Mouse (Mus musculus) cerebral cortex, adult 2 months (tissue): ENCODE data around the gene Ift57.

ENCODE experiments used
- WGBS: fragments of 180-500 bp; shearing (Covaris S2); methylation state at CpG from one replicate; pipeline ENCODE4 v1.1.7; 2018; 5-methylcytosine and 5-hydroxymethylcytosine counted together

The Ift57 gene

GRCm38 (mm10) chr16:49698620-49699525 lies at the start of gene Ift57:
Gene Ift57, plus strand, starts transcription at chr16:49699233.
- 2% methylated on average over 53 of the region's 53 CpGs for WGBS

- 88% methylated on average over 4 of the region's 4 CpGs for WGBS
Measured at GRCm38 (mm10) chr16:49657182-49657581, 41.9 kb upstream of the Ift57 start.

GRCm38 (mm10) chr16:49658029-49658428 lies 41.0 kb upstream of the Ift57 start:
- 75% methylated on average over 5 of the region's 5 CpGs for WGBS

- 73% methylated on average over 2 of the region's 2 CpGs for WGBS
Measured at GRCm38 (mm10) chr16:49659131-49659530, 39.9 kb upstream of the Ift57 start.

GRCm38 (mm10) chr16:49660111-49660510 lies 38.9 kb upstream of the Ift57 start:
- 95% methylated on average over 3 of the region's 3 CpGs for WGBS

- WGBS = 94% methylated on average over 6 of the region's 6 CpGs
Measured at GRCm38 (mm10) chr16:49662201-49662600, 36.8 kb upstream of the Ift57 start.

GRCm38 (mm10) chr16:49664677-49665076 lies 34.4 kb upstream of the Ift57 start:
- 57% methylated on average over 7 of the region's 7 CpGs for WGBS

GRCm38 (mm10) chr16:49679666-49680065 lies 19.4 kb upstream of the Ift57 start:
- 88% methylated on average over 6 of the region's 6 CpGs for WGBS

GRCm38 (mm10) chr16:49684961-49685360 lies 14.1 kb upstream of the Ift57 start:
- 53% methylated on average over 4 of the region's 4 CpGs for WGBS

GRCm38 (mm10) chr16:49699821-49700220 lies 788 bp downstream of the Ift57 start:
- 14% methylated on average over 5 of the region's 5 CpGs for WGBS

GRCm38 (mm10) chr16:49708074-49708473 lies 9.0 kb downstream of the Ift57 start:
- 65% methylated on average over 1 of the region's 1 CpGs for WGBS

GRCm38 (mm10) chr16:49710188-49710587 lies 11.2 kb downstream of the Ift57 start:
- 86% methylated on average over 3 of the region's 3 CpGs for WGBS

- 88% methylated on average over 3 of the region's 3 CpGs for WGBS
Measured at GRCm38 (mm10) chr16:49713302-49713701, 14.3 kb downstream of the Ift57 start.

- 64% methylated on average over 2 of the region's 2 CpGs for WGBS
Measured at GRCm38 (mm10) chr16:49720671-49721070, 21.6 kb downstream of the Ift57 start.

GRCm38 (mm10) chr16:49721678-49722077 lies 22.6 kb downstream of the Ift57 start:
- WGBS = 48% methylated on average over 5 of the region's 5 CpGs

- WGBS = 33% methylated on average over 4 of the region's 4 CpGs
Measured at GRCm38 (mm10) chr16:49723222-49723621, 24.2 kb downstream of the Ift57 start.

GRCm38 (mm10) chr16:49724232-49724631 lies 25.2 kb downstream of the Ift57 start:
- WGBS = 81% methylated on average over 5 of the region's 5 CpGs

- 93% methylated on average over 2 of the region's 2 CpGs for WGBS
Measured at GRCm38 (mm10) chr16:49724931-49725330, 25.9 kb downstream of the Ift57 start.

GRCm38 (mm10) chr16:49725446-49725845 lies 26.4 kb downstream of the Ift57 start:
- 49% methylated on average over 5 of the region's 5 CpGs for WGBS

- WGBS = 64% methylated on average over 3 of the region's 3 CpGs
Measured at GRCm38 (mm10) chr16:49726216-49726615, 27.2 kb downstream of the Ift57 start.

GRCm38 (mm10) chr16:49726761-49727160 lies 27.7 kb downstream of the Ift57 start:
- WGBS = 67% methylated on average over 2 of the region's 2 CpGs

GRCm38 (mm10) chr16:49736536-49736935 lies 37.5 kb downstream of the Ift57 start:
- 61% methylated on average over 9 of the region's 9 CpGs for WGBS

- WGBS = 94% methylated on average over 2 of the region's 2 CpGs
Measured at GRCm38 (mm10) chr16:49747360-49747759, 48.3 kb downstream of the Ift57 start.
